Comparison of ENCODE assay signal across 8 mouse cellular contexts in genomic region chr10:77582285-77582618, GRCm38 (mm10). TPM values are rescaled to one million over a fixed set of nuclear protein-coding genes. Genes with fewer than 3 reads are reported as not detected.
DNase-seq lines count a peak whose midpoint lies in the region; ATAC-seq and TF ChIP-seq lines count a peak whose summit lies in the region.

No protein-coding gene starts in this region.

- ATAC-seq in heart, embryonic 13.5 days (ENCODE audit: extremely low read depth, insufficient number of reproducible peaks, low FRiP score, low TSS enrichment), result no peak
- no peak for ATAC-seq in G1E (ENCODE audit: extremely low read depth, insufficient number of reproducible peaks, low FRiP score, poor library complexity, severe bottlenecking)
- peak; percentile 15 for ATAC-seq in hindbrain, embryonic 11.5 days (ENCODE audit: low FRiP score)
- 0 out of 2 replicates have a peak, but pooled peaks have one; percentile 0 for ATAC-seq in megakaryocyte-erythroid progenitor cell, adult 5-6 weeks (replicated peaks; ENCODE audit: low FRiP score, low TSS enrichment, poor library complexity, severe bottlenecking)

- H3K4me1 ChIP-seq in heart, embryonic 13.5 days, result peaks cover 46% of the 10 kb centered on the region
- peaks cover 67% of the 10 kb centered on the region for H3K4me1 ChIP-seq in G1E (ENCODE audit: insufficient read depth, low read depth, low read length)
- 0 out of 2 replicates have a peak, but pooled peaks cover 2% of the 10 kb centered on the region for H3K4me1 ChIP-seq in hindbrain, embryonic 11.5 days (replicated peaks; ENCODE audit: control insufficient read depth, insufficient read depth, low read length)

- peak overlapping the region; percentile 92 for H3K9ac ChIP-seq in heart, embryonic 13.5 days
- peak overlapping the region; percentile 84 for H3K9ac ChIP-seq in hindbrain, embryonic 11.5 days (ENCODE audit: low read depth, low read length)

- no peaks in the 10 kb centered on the region for H3K9me3 ChIP-seq in heart, embryonic 13.5 days
- no peaks in the 10 kb centered on the region for H3K9me3 ChIP-seq in G1E (replicated peaks)
- no peaks in the 10 kb centered on the region for H3K9me3 ChIP-seq in hindbrain, embryonic 11.5 days (ENCODE audit: control insufficient read depth, low read length)

- peaks cover 12% of the 10 kb centered on the region for H3K36me3 ChIP-seq in heart, embryonic 13.5 days
- H3K36me3 ChIP-seq in G1E (replicated peaks), result peaks cover 32% of the 10 kb centered on the region
- H3K36me3 ChIP-seq in hindbrain, embryonic 11.5 days (ENCODE audit: control insufficient read depth, insufficient read depth, low read length), result no peaks in the 10 kb centered on the region

- intact Hi-C loops in heart, postnatal 25 days (cut with DNase I), result loop anchor here (5.0 kb wide), 1 partner anchor 40 kb away; the partner anchor contains the start of gene Ube2g2

- H3K4me2 ChIP-seq in heart, embryonic 13.5 days, result peak overlapping the region; percentile 97
- H3K4me2 ChIP-seq in hindbrain, embryonic 11.5 days (replicated peaks; ENCODE audit: low read depth, low read length), result peak overlapping the region; percentile 83

- no peak for TF ChIP-seq CTCF in G1E (IDR thresholded peaks at IDR 0.05; ENCODE audit: low read depth, low read length)

- no peak for DNase-seq in heart, postnatal 25 days (ENCODE audit: low spot score)
- DNase-seq in G1E (ENCODE audit: low spot score) (no peak), MN1 (ENCODE audit: low spot score) (no peak)
- DNase-seq in hindbrain, embryonic 11.5 days (ENCODE audit: low spot score), result no peak
- no peak for DNase-seq in left cerebral cortex, adult 9 months (ENCODE audit: low spot score in 2 of 2)
- DNase-seq in frontal cortex, postnatal 10 days (ENCODE audit: low spot score in 2 of 2), result no peak

- H3K4me3 ChIP-seq in heart, embryonic 13.5 days, result peak overlapping the region; percentile 80
- peak overlapping the region; percentile 87 for H3K4me3 ChIP-seq in G1E (ENCODE audit: low read depth, low read length)
- peak overlapping the region; percentile 81 for H3K4me3 ChIP-seq in hindbrain, embryonic 11.5 days (ENCODE audit: low read depth, low read length)

- peak overlapping the region; percentile 94 for H3K27ac ChIP-seq in heart, embryonic 13.5 days (replicated peaks)
- no peak overlapping the region for H3K27ac ChIP-seq in hindbrain, embryonic 11.5 days (ENCODE audit: low read depth, low read length)

- no peaks in the 10 kb centered on the region for H3K27me3 ChIP-seq in heart, embryonic 13.5 days (replicated peaks)
- peaks cover 3% of the 10 kb centered on the region; the same call in 1 of the 2 replicates for H3K27me3 ChIP-seq in G1E (ENCODE audit: insufficient read depth, low read length)
- no peaks in the 10 kb centered on the region for H3K27me3 ChIP-seq in hindbrain, embryonic 11.5 days (ENCODE audit: control insufficient read depth, insufficient read depth, low read length)

- 5% methylated on average over 8 of the region's 8 CpGs for WGBS in heart, embryonic 13.5 days
- 5% methylated on average over 8 of the region's 8 CpGs for WGBS in hindbrain, embryonic 11.5 days

RNA-seq across cellular contexts. Expression of gene Pttg1ip, which starts 0.7 kb away (rescaled TPM):
- polyA plus RNA-seq in heart, embryonic 13.5 days (2015; fragmentation: Nextera tagmentation; extraction: Ambion mirVana), result 103 and 110 TPM in 2 replicates
- total RNA-seq in heart, postnatal 25 days (2021), result 100 to 1,000 TPM; 124 to 138 TPM
- 133 and 140 TPM in 2 replicates for total RNA-seq in G1E (2014; fragmentation: Nextera tagmentation)
- total RNA-seq in G1E (2017), result 111 and 115 TPM in 2 replicates
- 106 and 128 TPM in 2 replicates for polyA plus RNA-seq in G1E (2012)
- 73.1 and 79.3 TPM in 2 replicates for polyA plus RNA-seq in hindbrain, embryonic 11.5 days (2014; fragmentation: Nextera tagmentation; extraction: Ambion mirVana)
- 31.7 and 48.4 TPM in 2 replicates for total RNA-seq in megakaryocyte-erythroid progenitor cell, adult 5-6 weeks (2014; fragmentation: Nextera tagmentation)
- total RNA-seq in megakaryocyte-erythroid progenitor cell, adult 5-6 weeks (2017), result 36.3 and 37.6 TPM in 2 replicates

RNA-seq across cellular contexts. Expression of gene Sumo3, which starts 23.6 kb away (rescaled TPM):
- 171 and 186 TPM in 2 replicates for polyA plus RNA-seq in heart, embryonic 13.5 days (2015; fragmentation: Nextera tagmentation; extraction: Ambion mirVana)
- 10 to 100 TPM; 54.8 to 61.2 TPM for total RNA-seq in heart, postnatal 25 days (2021)
- total RNA-seq in G1E (2014; fragmentation: Nextera tagmentation) (32.6 and 35.3 TPM in 2 replicates), G1E (2017) (96.3 and 115 TPM in 2 replicates)
- polyA plus RNA-seq in G1E (2012), result 130 and 160 TPM in 2 replicates
- 287 and 321 TPM in 2 replicates for polyA plus RNA-seq in hindbrain, embryonic 11.5 days (2014; fragmentation: Nextera tagmentation; extraction: Ambion mirVana)
- 71.3 and 81.0 TPM in 2 replicates for total RNA-seq in megakaryocyte-erythroid progenitor cell, adult 5-6 weeks (2014; fragmentation: Nextera tagmentation)
- total RNA-seq in megakaryocyte-erythroid progenitor cell, adult 5-6 weeks (2017), result 150 and 265 TPM in 2 replicates

RNA-seq across cellular contexts. Expression of gene Gm49325, which starts 23.7 kb away (rescaled TPM):
- polyA plus RNA-seq in heart, embryonic 13.5 days (2015; fragmentation: Nextera tagmentation; extraction: Ambion mirVana), result 2.8 TPM in 1 of 2 replicates, not detected in the other
- total RNA-seq in heart, postnatal 25 days (2021), result 10 to 100 TPM; 10.3 to 11.7 TPM
- total RNA-seq in G1E (2014; fragmentation: Nextera tagmentation) (not detected in 2 replicates), G1E (2017) (not detected in 2 replicates)
- polyA plus RNA-seq in G1E (2012), result not detected in 2 replicates
- polyA plus RNA-seq in hindbrain, embryonic 11.5 days (2014; fragmentation: Nextera tagmentation; extraction: Ambion mirVana), result 2.2 TPM in 1 of 2 replicates, not detected in the other
- not detected in 2 replicates for total RNA-seq in megakaryocyte-erythroid progenitor cell, adult 5-6 weeks (2014; fragmentation: Nextera tagmentation)
- total RNA-seq in megakaryocyte-erythroid progenitor cell, adult 5-6 weeks (2017), result not detected in 2 replicates

RNA-seq across cellular contexts. Expression of gene Ube2g2, which starts 39.8 kb away (rescaled TPM):
- polyA plus RNA-seq in heart, embryonic 13.5 days (2015; fragmentation: Nextera tagmentation; extraction: Ambion mirVana), result 78.6 and 81.9 TPM in 2 replicates
- total RNA-seq in heart, postnatal 25 days (2021), result 10 to 100 TPM; 66.7 to 68.4 TPM
- total RNA-seq in G1E (2014; fragmentation: Nextera tagmentation), result 18.4 and 24.5 TPM in 2 replicates
- 20.7 and 23.4 TPM in 2 replicates for total RNA-seq in G1E (2017)
- polyA plus RNA-seq in G1E (2012), result 26.0 and 35.0 TPM in 2 replicates
- 40.5 and 50.0 TPM in 2 replicates for polyA plus RNA-seq in hindbrain, embryonic 11.5 days (2014; fragmentation: Nextera tagmentation; extraction: Ambion mirVana)
- total RNA-seq in megakaryocyte-erythroid progenitor cell, adult 5-6 weeks (2014; fragmentation: Nextera tagmentation), result 39.4 and 43.2 TPM in 2 replicates
- total RNA-seq in megakaryocyte-erythroid progenitor cell, adult 5-6 weeks (2017), result 48.1 and 50.7 TPM in 2 replicates

RNA-seq across cellular contexts. Expression of gene Itgb2, which starts 52.2 kb away (rescaled TPM):
- 1.5 and 1.6 TPM in 2 replicates for polyA plus RNA-seq in heart, embryonic 13.5 days (2015; fragmentation: Nextera tagmentation; extraction: Ambion mirVana)
- 1 to 10 TPM; 6.1 to 6.4 TPM for total RNA-seq in heart, postnatal 25 days (2021)
- total RNA-seq in G1E (2014; fragmentation: Nextera tagmentation) (39.6 and 51.8 TPM in 2 replicates), G1E (2017) (49.1 and 49.2 TPM in 2 replicates)
- 8.5 and 20.0 TPM in 2 replicates for polyA plus RNA-seq in G1E (2012)
- 1.2 and 1.8 TPM in 2 replicates for polyA plus RNA-seq in hindbrain, embryonic 11.5 days (2014; fragmentation: Nextera tagmentation; extraction: Ambion mirVana)
- 10.4 and 26.2 TPM in 2 replicates for total RNA-seq in megakaryocyte-erythroid progenitor cell, adult 5-6 weeks (2014; fragmentation: Nextera tagmentation)
- 13.2 and 14.2 TPM in 2 replicates for total RNA-seq in megakaryocyte-erythroid progenitor cell, adult 5-6 weeks (2017)

Comparison
In these comparisons a context has a peak if more than half of its experiments do, and no peak if none do; other contexts are left out.
1. ATAC-seq: peak in hindbrain, embryonic 11.5 days (single experiment) and megakaryocyte-erythroid progenitor cell, adult 5-6 weeks (single experiment); none in heart, embryonic 13.5 days (single experiment) and G1E (single experiment).
2. RNA of gene Gm49325, which starts 23.7 kb away (total RNA-seq): 10.3 to 11.7 TPM in heart, postnatal 25 days; not detected in G1E and not detected in megakaryocyte-erythroid progenitor cell, adult 5-6 weeks; every median in the first group is over 10 times any median in the second.
3. Peak in every context shown above with its lines, with median percentiles within 50 percentile points of each other: H3K4me3 ChIP-seq.